Mouse (Mus musculus): ENCODE measurements around the gene Vmn2r23. TPM values are rescaled to one million over a fixed set of nuclear protein-coding genes. Genes with fewer than 3 reads are reported as not detected.

The Vmn2r23 gene
- polyA plus RNA-seq, 1 experiment from 2014 or later = not detected

Other genes starting within 250 kb of the Vmn2r23 start
- not detected in 2 replicates for gene Vmn2r21, start 169.3 kb upstream of the Vmn2r23 start, polyA plus RNA-seq (2014; fragmentation: Nextera tagmentation; extraction: Ambion mirVana)
- gene Vmn2r22, start 51.9 kb upstream of the Vmn2r23 start, polyA plus RNA-seq (2014; fragmentation: Nextera tagmentation; extraction: Ambion mirVana) = not detected in 2 replicates
- not detected in 2 replicates for gene Vmn2r24, start 76.2 kb downstream of the Vmn2r23 start, polyA plus RNA-seq (2014; fragmentation: Nextera tagmentation; extraction: Ambion mirVana)
- gene Vmn2r25, start 150.8 kb downstream of the Vmn2r23 start, polyA plus RNA-seq (2014; fragmentation: Nextera tagmentation; extraction: Ambion mirVana) = not detected in 2 replicates